Mouse (Mus musculus) forebrain, embryonic 14.5 days (tissue): ENCODE results near the gene Lsamp. TPM values are rescaled to one million over a fixed set of nuclear protein-coding genes. Genes with fewer than 3 reads are reported as not detected.

Source experiments
- ATAC-seq: fragments of 200-750 bp; cut with Nextera tagmentation; 2 replicates; pipeline ENCODE4 v1.8.0; 2017; ENCODE audit warnings: mild to moderate bottlenecking, moderate library complexity
- DNase-seq: peaks from one replicate; pipeline ENCODE4 v3.0.0-alpha.2; 2015; ENCODE audit warnings: low spot score
- H3K27ac ChIP-seq: fragments of 300-500 bp; sonication (generic); 2 replicates; pipeline ENCODE4 v1.5.1; 2014; ENCODE audit warnings: low read depth, mild to moderate bottlenecking, control low read depth, low read length, moderate library complexity
- H3K27me3 ChIP-seq: fragments of 300-500 bp; sonication (generic); replicated peaks from 2 replicates; pipeline ENCODE4 v1.6.1; 2014; ENCODE audit warnings: low read length, control low read depth, mixed read lengths; ENCODE audit not compliant: control insufficient read depth, insufficient read depth
- H3K36me3 ChIP-seq: fragments of 300-500 bp; sonication (generic); 2 replicates; pipeline ENCODE4 v1.6.1; 2014; ENCODE audit warnings: low read length, control low read depth; ENCODE audit not compliant: control insufficient read depth, insufficient read depth
- H3K4me1 ChIP-seq: fragments of 300-500 bp; sonication (generic); 2 replicates; pipeline ENCODE4 v1.6.1; 2014; ENCODE audit warnings: antibody characterized with exemption, low read length, control low read depth; ENCODE audit not compliant: control insufficient read depth, insufficient read depth
- H3K4me2 ChIP-seq: fragments of 300-500 bp; sonication (generic); 2 replicates; pipeline ENCODE4 v1.6.1; 2014; ENCODE audit warnings: mild to moderate bottlenecking, control low read depth, low read length
- H3K4me3 ChIP-seq: fragments of 300-500 bp; sonication (generic); 2 replicates; pipeline ENCODE4 v1.5.1; 2014; ENCODE audit warnings: low read depth, low read length, control low read depth
- H3K9ac ChIP-seq: fragments of 300-500 bp; sonication (generic); 2 replicates; pipeline ENCODE4 v1.6.1; 2014; ENCODE audit warnings: mild to moderate bottlenecking, low read length, control low read depth, moderate library complexity
- H3K9me3 ChIP-seq: fragments of 300-500 bp; sonication (generic); replicated peaks from 2 replicates; pipeline ENCODE4 v1.6.1; 2016; ENCODE audit warnings: low read length, control low read depth, mixed read lengths; ENCODE audit not compliant: control insufficient read depth
- WGBS: fragments of 180-500 bp; shearing (Covaris S2); extraction: QIAGEN DNeasy Blood & Tissue Kit; methylation state at CpG from one replicate; pipeline ENCODE4 v1.1.7; 2014; 5-methylcytosine and 5-hydroxymethylcytosine counted together
- polyA plus RNA-seq: library from polyadenylated mRNA; unstranded; fragments of >200 nt; fragmentation: Nextera tagmentation; extraction: Ambion mirVana; gene quantifications from 2 replicates; pipeline ENCODE4 v1.2.1, GENCODE M21; 2014

Lsamp gene
- polyA plus RNA-seq, 1 experiment from 2014 or later: 19.0 TPM

DNA sequence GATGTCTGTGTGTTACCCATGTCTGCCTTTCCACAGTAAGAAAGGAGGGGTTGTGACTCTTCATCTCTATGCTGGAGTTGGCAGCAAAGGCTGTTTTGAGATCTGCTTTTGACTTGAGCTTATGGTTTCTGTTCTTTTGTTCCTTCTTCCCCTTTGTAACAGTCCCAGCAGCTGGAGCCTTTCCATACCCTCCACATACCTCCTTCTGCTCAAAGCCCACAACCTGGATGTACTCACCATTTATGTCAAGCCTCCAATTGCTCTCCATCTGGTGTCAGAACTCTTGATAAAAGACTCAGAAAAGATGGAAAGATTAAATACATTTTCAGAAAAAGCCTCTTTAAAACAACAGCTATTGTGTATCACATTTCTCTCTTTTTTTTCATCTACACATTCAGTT, 847.4 kb downstream of the Lsamp start:
- H3K9ac ChIP-seq: no peak overlapping the region
- no peaks in the 10 kb centered on the region for H3K4me1 ChIP-seq
- DNase-seq: peak; percentile 7
- H3K9me3 ChIP-seq: no peaks in the 10 kb centered on the region
- H3K4me3 ChIP-seq: no peak overlapping the region
- no peak overlapping the region for H3K4me2 ChIP-seq
- no peaks in the 10 kb centered on the region for H3K36me3 ChIP-seq
- ATAC-seq: no peak
- no peak overlapping the region for H3K27ac ChIP-seq
- no peaks in the 10 kb centered on the region for H3K27me3 ChIP-seq

DNA sequence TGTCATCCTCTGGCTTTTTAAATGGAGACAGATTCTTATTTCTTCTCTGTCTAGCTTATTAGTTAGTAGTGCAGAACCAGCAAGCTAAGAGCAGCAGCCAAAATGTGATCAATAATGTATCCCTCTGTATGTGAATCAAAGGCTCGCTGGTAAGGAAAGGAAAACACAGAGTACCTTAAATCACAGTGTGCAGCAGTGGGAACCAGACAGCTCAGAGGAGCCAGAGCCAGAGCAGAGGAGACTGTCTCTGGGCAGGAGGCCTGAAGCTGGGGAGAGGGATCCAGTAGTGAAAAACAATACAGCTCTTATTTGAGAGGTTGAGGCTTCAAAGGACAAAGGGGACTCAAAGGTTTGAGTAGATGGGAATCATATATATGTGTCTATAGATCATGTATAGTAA, 857.6 kb downstream of the Lsamp start:
- Histone ChIP-seq H3K9me3 (no peaks in the 10 kb centered on the region), H3K36me3 (no peaks in the 10 kb centered on the region), H3K4me2 (no peak overlapping the region), H3K27me3 (no peaks in the 10 kb centered on the region), H3K9ac (no peak overlapping the region), H3K4me1 (no peaks in the 10 kb centered on the region), H3K4me3 (no peak overlapping the region), H3K27ac (no peak overlapping the region)
- WGBS: 78% methylated on average over 1 of the region's 1 CpGs
- no peak for DNase-seq
- no peak for ATAC-seq

GRCm38 (mm10) chr16:40866733-40867132, 882.6 kb downstream of the Lsamp start:
- no peaks in the 10 kb centered on the region for H3K4me1 ChIP-seq

GRCm38 (mm10) chr16:40878301-40878700, 894.1 kb downstream of the Lsamp start:
- no peak overlapping the region for H3K4me3 ChIP-seq
- H3K9me3 ChIP-seq: no peaks in the 10 kb centered on the region
- no peak overlapping the region for H3K4me2 ChIP-seq
- peak; percentile 64 for DNase-seq
- peak; percentile 54; the same call in 1 of the 2 replicates for ATAC-seq
- H3K27ac ChIP-seq: no peak overlapping the region
- no peaks in the 10 kb centered on the region for H3K36me3 ChIP-seq
- H3K27me3 ChIP-seq: no peaks in the 10 kb centered on the region
- no peak overlapping the region for H3K9ac ChIP-seq
- H3K4me1 ChIP-seq: no peaks in the 10 kb centered on the region
- WGBS: 72% methylated on average over 4 of the region's 4 CpGs

More at GRCm38 (mm10) chr16:40866733-40867132, 882.6 kb downstream of the Lsamp start:
- Histone ChIP-seq H3K9ac (no peak overlapping the region), H3K4me2 (no peak overlapping the region), H3K27me3 (no peaks in the 10 kb centered on the region), H3K27ac (no peak overlapping the region), H3K9me3 (no peaks in the 10 kb centered on the region), H3K4me3 (no peak overlapping the region), H3K36me3 (no peaks in the 10 kb centered on the region)
- DNase-seq (no peak), ATAC-seq (no peak)

DNA sequence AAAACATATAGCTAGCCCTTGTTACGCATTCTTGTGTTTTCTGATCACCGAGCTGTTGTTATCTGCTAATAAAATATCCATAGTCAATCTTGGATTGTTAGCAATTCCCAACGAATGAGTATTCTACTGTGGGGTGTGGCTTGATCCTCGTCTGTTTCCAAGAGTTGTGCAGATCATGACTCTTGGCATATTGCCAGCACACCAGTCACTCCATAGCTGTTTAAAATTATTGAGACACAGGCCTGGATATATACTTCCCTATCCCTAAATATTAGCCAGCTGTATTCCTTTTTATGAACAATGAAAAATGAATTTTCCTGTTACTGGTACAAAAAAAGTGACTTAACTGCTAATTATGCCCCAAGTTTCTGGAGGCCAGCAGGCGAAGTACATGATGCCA, 897.8 kb downstream of the Lsamp start:
- Histone ChIP-seq H3K9ac (no peak overlapping the region), H3K9me3 (no peaks in the 10 kb centered on the region), H3K4me2 (no peak overlapping the region), H3K4me3 (no peak overlapping the region), H3K27me3 (no peaks in the 10 kb centered on the region), H3K4me1 (no peaks in the 10 kb centered on the region), H3K36me3 (no peaks in the 10 kb centered on the region), H3K27ac (no peak overlapping the region)
- no peak for DNase-seq
- no peak for ATAC-seq
- 72% methylated on average over 5 of the region's 5 CpGs for WGBS

DNA sequence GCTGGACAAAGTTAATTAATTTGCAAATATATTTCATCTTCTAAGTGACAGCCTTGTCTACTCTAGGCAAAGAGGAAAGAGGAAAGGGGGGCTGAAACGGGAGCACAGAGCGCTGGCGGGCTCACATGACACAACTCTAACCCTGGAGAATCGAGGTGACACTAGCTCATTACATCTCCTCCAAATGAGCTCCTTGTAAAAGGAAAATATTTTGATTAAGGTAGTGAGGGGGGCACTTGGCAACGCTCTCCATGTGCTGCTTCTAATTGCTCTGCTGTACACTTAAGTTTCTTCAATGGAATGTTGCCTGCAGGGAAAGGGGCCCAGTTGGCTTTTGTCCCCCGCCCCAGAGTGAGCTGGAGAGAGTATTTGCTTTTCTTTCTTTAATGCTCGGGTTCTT, 907.2 kb downstream of the Lsamp start:
- H3K4me3 ChIP-seq: no peak overlapping the region
- DNase-seq: peak; percentile 81
- no peak overlapping the region for H3K4me2 ChIP-seq
- no peaks in the 10 kb centered on the region for H3K9me3 ChIP-seq
- 7% methylated on average over 7 of the region's 7 CpGs for WGBS
- H3K36me3 ChIP-seq: no peaks in the 10 kb centered on the region
- H3K9ac ChIP-seq: no peak overlapping the region
- no peak overlapping the region for H3K27ac ChIP-seq
- H3K27me3 ChIP-seq: no peaks in the 10 kb centered on the region
- H3K4me1 ChIP-seq: peaks cover 9% of the 10 kb centered on the region
- peak; percentile 92 for ATAC-seq

GRCm38 (mm10) chr16:40897768-40898327, 913.7 kb downstream of the Lsamp start:
- 31% methylated on average over 4 of the region's 4 CpGs for WGBS
- Histone ChIP-seq H3K9me3 (no peaks in the 10 kb centered on the region), H3K27ac (no peak overlapping the region), H3K4me1 (no peaks in the 10 kb centered on the region), H3K36me3 (no peaks in the 10 kb centered on the region), H3K27me3 (no peaks in the 10 kb centered on the region), H3K9ac (no peak overlapping the region), H3K4me3 (no peak overlapping the region), H3K4me2 (no peak overlapping the region)
- DNase-seq (no peak), ATAC-seq (no peak)

GRCm38 (mm10) chr16:40907892-40908291, 923.7 kb downstream of the Lsamp start:
- Histone ChIP-seq H3K27ac (no peak overlapping the region), H3K4me2 (no peak overlapping the region), H3K4me3 (no peak overlapping the region), H3K36me3 (no peaks in the 10 kb centered on the region), H3K9ac (no peak overlapping the region), H3K4me1 (no peaks in the 10 kb centered on the region), H3K27me3 (no peaks in the 10 kb centered on the region), H3K9me3 (no peaks in the 10 kb centered on the region)
- DNase-seq (peak; percentile 77), ATAC-seq (peak; percentile 83)
- WGBS: 7% methylated on average over 1 of the region's 1 CpGs

- Histone ChIP-seq H3K4me1 (no peaks in the 10 kb centered on the region), H3K36me3 (no peaks in the 10 kb centered on the region), H3K4me2 (no peak overlapping the region), H3K4me3 (no peak overlapping the region), H3K9me3 (no peaks in the 10 kb centered on the region), H3K27me3 (no peaks in the 10 kb centered on the region), H3K27ac (no peak overlapping the region), H3K9ac (no peak overlapping the region)
- no peak for DNase-seq
- ATAC-seq: no peak
- WGBS: 79% methylated on average over 2 of the region's 2 CpGs
Measured at GRCm38 (mm10) chr16:40914141-40914540, 930.0 kb downstream of the Lsamp start.
